Mouse (Mus musculus) thymus, adult 2 months (tissue): ENCODE measurements around the gene Clasp1.

Experiments used
- CTCF ChIP-seq: fragments of 200-500 bp; IDR thresholded peaks from 2 replicates; pipeline ENCODE4 v1.5.1; 2012; ENCODE audit warnings: mild to moderate bottlenecking, control low read depth, low read length, moderate library complexity, borderline replicate concordance; ENCODE audit not compliant: control insufficient read depth, poor library complexity, insufficient read depth; ENCODE audit errors: extremely low read depth
- POLR2A ChIP-seq: fragments of 200-500 bp; IDR thresholded peaks from 2 replicates; pipeline ENCODE4 v1.6.1; 2012; ENCODE audit warnings: mild to moderate bottlenecking, low read length, control low read depth, moderate library complexity; ENCODE audit not compliant: control insufficient read depth, poor library complexity, insufficient read depth; ENCODE audit errors: extremely low read depth

GRCm38 (mm10) chr1:118453577-118453976, 64.7 kb downstream of the Clasp1 start:
- TF ChIP-seq POLR2A (no peak), CTCF (no peak)
